Mouse (Mus musculus) v-Abl transformed pro-B cells (cell line): Measurements from ENCODE around the gene Fgf6.

Experiments used
- in situ Hi-C, 2 experiments: fragments of 400-800 bp; cut with MboI; formaldehyde crosslinking; loops; one replicate each; pipeline ENCODE4 v1.15.1; 2025; ENCODE audit not compliant: unreplicated experiment in 2 of 2

Gene Fgf6

GRCm38 (mm10) chr6:127072817-127073216 lies 57.4 kb downstream of the Fgf6 start, which contains the start of gene Fgf23:
Gene Fgf23, plus strand, starts transcription at chr6:127072902.
- in situ Hi-C loops, result loop anchor here in 1 of 2 experiments (5.0 kb wide), 1 partner anchor 51 kb away; no protein-coding TSS in a partner anchor
